Mouse (Mus musculus) embryonic fibroblast, embryonic 13.5 days (primary cell): ENCODE data around the gene Hspbap1.

Source experiments
- CTCF ChIP-seq: IDR thresholded peaks from 2 replicates; pipeline ENCODE4 v1.5.1; 2011; ENCODE audit warnings: mild to moderate bottlenecking, control low read depth, low read length, moderate library complexity, borderline replicate concordance; ENCODE audit not compliant: insufficient read depth
- POLR2A ChIP-seq: IDR thresholded peaks from 2 replicates; pipeline ENCODE4 v1.6.1; 2011; ENCODE audit warnings: low read depth, mild to moderate bottlenecking, control low read depth, low read length, moderate library complexity

- no peak for TF ChIP-seq POLR2A
- no peak for TF ChIP-seq CTCF
Observed at GRCm38 (mm10) chr16:35781096-35781495, 10.9 kb downstream of the Hspbap1 start.
